Comparison of ENCODE assay signal across 10 mouse cellular contexts in the genomic region with DNA sequence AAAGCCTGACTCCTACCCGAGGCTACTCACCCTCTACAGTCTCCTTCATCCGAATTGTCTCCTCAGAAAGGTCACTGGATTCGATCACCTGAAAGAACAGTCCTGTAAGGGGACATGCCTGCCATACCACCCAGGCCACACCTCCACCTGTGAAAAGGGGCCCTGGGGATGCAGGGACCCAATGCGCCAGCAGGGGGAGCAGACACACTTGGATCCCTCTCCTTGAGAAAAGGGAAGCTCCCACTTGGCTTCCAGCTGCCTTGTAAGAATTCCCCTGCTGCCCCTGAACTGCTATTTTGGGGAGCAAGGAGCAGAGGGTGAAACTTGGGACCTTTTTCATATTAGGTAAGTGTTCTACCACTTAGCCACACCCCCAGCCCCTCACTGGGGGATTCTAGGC. TPM values are rescaled to one million over a fixed set of nuclear protein-coding genes. Genes with fewer than 3 reads are reported as not detected.
DNase-seq lines count a peak whose midpoint lies in the region; ATAC-seq and TF ChIP-seq lines count a peak whose summit lies in the region.
"Had no signal": no experiment of that assay in that cellular context is flagged by ENCODE, and none has a peak within 500 bp of the region (broad histone marks: within the 10 kb centered on the region; RNA-seq: fewer than 3 reads in every experiment).

No protein-coding gene starts in this region.

- WGBS in limb, embryonic 10.5 days = 77% methylated on average over 4 of the region's 4 CpGs
- WGBS in forebrain, embryonic 16.5 days = 87% methylated on average over 4 of the region's 4 CpGs

- H3K27ac ChIP-seq in ES-E14 (ENCODE audit: insufficient read depth, low read depth, low read length, poor library complexity, severe bottlenecking) = no peak overlapping the region; the same call in 1 of the 2 replicates
- no peak overlapping the region for H3K27ac ChIP-seq in limb, embryonic 10.5 days
- no peak overlapping the region for H3K27ac ChIP-seq in forebrain, embryonic 16.5 days (ENCODE audit: low read length)

- H3K4me3 ChIP-seq in ES-E14 (ENCODE audit: insufficient read depth in 1 of 2, low read depth in 1 of 2, low read length in 2 of 2, poor library complexity in 1 of 2, severe bottlenecking in 1 of 2) = no peak overlapping the region
- H3K4me3 ChIP-seq in limb, embryonic 10.5 days = no peak overlapping the region
- H3K4me3 ChIP-seq in forebrain, embryonic 16.5 days (replicated peaks; ENCODE audit: low read length) = no peak overlapping the region
- H3K4me3 ChIP-seq: megakaryocyte, embryonic 14.5 days had no signal

- H3K36me3 ChIP-seq in ES-E14 (ENCODE audit: control insufficient read depth, insufficient read depth, low read length, poor library complexity, severe bottlenecking) = no peaks in the 10 kb centered on the region
- H3K36me3 ChIP-seq in limb, embryonic 10.5 days = peaks cover 98% of the 10 kb centered on the region
- H3K36me3 ChIP-seq in forebrain, embryonic 16.5 days (ENCODE audit: control insufficient read depth, insufficient read depth) = peaks cover 61% of the 10 kb centered on the region

- no peaks in the 10 kb centered on the region for H3K27me3 ChIP-seq in limb, embryonic 10.5 days (ENCODE audit: low read depth, poor library complexity, severe bottlenecking)
- H3K27me3 ChIP-seq in forebrain, embryonic 16.5 days (replicated peaks; ENCODE audit: control insufficient read depth, insufficient read depth, low read length) = no peaks in the 10 kb centered on the region
- H3K27me3 ChIP-seq: megakaryocyte, embryonic 14.5 days had no signal

- H3K9ac ChIP-seq in ES-E14 (ENCODE audit: insufficient read depth, low read depth, low read length, poor library complexity, severe bottlenecking) = no peak overlapping the region
- H3K9ac ChIP-seq in forebrain, embryonic 16.5 days (replicated peaks; ENCODE audit: low read depth, low read length) = no peak overlapping the region

- ATAC-seq in forebrain, embryonic 16.5 days = no peak

- in situ Hi-C loops in ES-E14 (cut with MboI; ENCODE audit: low sequenced_read_pairs in 2 of 2, unreplicated experiment in 2 of 2) = no loop called here

- H3K4me2 ChIP-seq in forebrain, embryonic 16.5 days (ENCODE audit: low read length) = no peak overlapping the region

- peak; percentile 76 for DNase-seq in layer of hippocampus, adult 11-12 months (ENCODE audit: low spot score)
- DNase-seq in layer of hippocampus, postnatal 14 days (ENCODE audit: low spot score in 2 of 2) = no peak
- peak; percentile 65 for DNase-seq in ES-E14 (ENCODE audit: low read depth, low spot score)
- DNase-seq in brain, adult 2 months (ENCODE audit: low read depth, low spot score) = peak; percentile 67
- peak; percentile 30 for DNase-seq in forelimb bud, embryonic 11.5 days (ENCODE audit: low read depth, low spot score)
- peak; percentile 64 for DNase-seq in limb, embryonic 10.5 days (ENCODE audit: low spot score)
- peak; percentile 43 for DNase-seq in retina, postnatal 7 days (ENCODE audit: low read depth, low spot score)

- H3K9me3 ChIP-seq in ES-E14 (ENCODE audit: control insufficient read depth, insufficient read depth, low read depth, low read length) = no peaks in the 10 kb centered on the region
- no peaks in the 10 kb centered on the region for H3K9me3 ChIP-seq in limb, embryonic 10.5 days (replicated peaks)
- no peaks in the 10 kb centered on the region for H3K9me3 ChIP-seq in forebrain, embryonic 16.5 days (ENCODE audit: control insufficient read depth, low read length)
- H3K9me3 ChIP-seq: megakaryocyte, embryonic 14.5 days had no signal

- peaks cover 0 to 3% of the 10 kb centered on the region in 2 experiments; a peak in 2 of 4 replicates for H3K4me1 ChIP-seq in ES-E14 (ENCODE audit: control insufficient read depth in 2 of 2, insufficient read depth in 2 of 2, low read length in 2 of 2, poor library complexity in 1 of 2)
- no peaks in the 10 kb centered on the region for H3K4me1 ChIP-seq in limb, embryonic 10.5 days
- no peaks in the 10 kb centered on the region for H3K4me1 ChIP-seq in forebrain, embryonic 16.5 days (replicated peaks; ENCODE audit: control insufficient read depth, insufficient read depth, low read length)

TF ChIP-seq in ES-E14, 5 proteins besides CTCF, POLR2A, EP300 and RAD21:
- TF ChIP-seq HCFC1 (IDR thresholded peaks at IDR 0.05; ENCODE audit: borderline replicate concordance, insufficient read depth, low read length) (no peak), ZC3H11A (IDR thresholded peaks at IDR 0.05; ENCODE audit: borderline replicate concordance, low read depth, low read length) (no peak), ZNF384 (IDR thresholded peaks at IDR 0.05; ENCODE audit: low read depth, low read length) (no peak), MAFK (IDR thresholded peaks at IDR 0.05; ENCODE audit: insufficient read depth, low read depth, low read length) (no peak), CHD2 (IDR thresholded peaks at IDR 0.05; ENCODE audit: low read depth, low read length) (no peak)

RNA-seq across cellular contexts. Expression of a gene that starts 43.5 kb away (rescaled TPM):
- 10 to 100 TPM; 28.0 to 35.0 TPM for total RNA-seq in layer of hippocampus, postnatal 14 days (2021)
- total RNA-seq in ES-E14 (2012; rRNA removed) = 63.5 and 118 TPM in 2 replicates
- polyA plus RNA-seq in limb, embryonic 10.5 days (2016; fragmentation: Nextera tagmentation; extraction: Ambion mirVana) = 131 and 153 TPM in 2 replicates
- polyA plus RNA-seq in forebrain, embryonic 16.5 days (2015; fragmentation: Nextera tagmentation; extraction: Ambion mirVana) = 83.9 and 96.6 TPM in 2 replicates

RNA-seq across cellular contexts. Expression of a gene that starts 52.2 kb away (rescaled TPM):
- 100 to 1,000 TPM; 102 to 103 TPM for total RNA-seq in layer of hippocampus, postnatal 14 days (2021)
- 7.9 and 10.5 TPM in 2 replicates for total RNA-seq in ES-E14 (2012; rRNA removed)
- polyA plus RNA-seq in limb, embryonic 10.5 days (2016; fragmentation: Nextera tagmentation; extraction: Ambion mirVana) = 5.9 and 7.1 TPM in 2 replicates
- 16.2 and 16.6 TPM in 2 replicates for polyA plus RNA-seq in forebrain, embryonic 16.5 days (2015; fragmentation: Nextera tagmentation; extraction: Ambion mirVana)

RNA-seq across cellular contexts. Expression of a gene that starts 59.9 kb away (rescaled TPM):
- 1 to 10 TPM; 6.3 to 7.2 TPM for total RNA-seq in layer of hippocampus, postnatal 14 days (2021)
- total RNA-seq in ES-E14 (2012; rRNA removed) = 0.16 and 0.18 TPM in 2 replicates
- 0.06 and 0.08 TPM in 2 replicates for polyA plus RNA-seq in limb, embryonic 10.5 days (2016; fragmentation: Nextera tagmentation; extraction: Ambion mirVana)
- polyA plus RNA-seq in forebrain, embryonic 16.5 days (2015; fragmentation: Nextera tagmentation; extraction: Ambion mirVana) = 0.41 and 0.86 TPM in 2 replicates
- total RNA-seq: gastrocnemius, postnatal 36 days had no signal

Comparison
In these comparisons a context has a peak if more than half of its experiments do, and no peak if none do; other contexts are left out.
1. DNase-seq: peak in layer of hippocampus, adult 11-12 months (single experiment), ES-E14 (single experiment), brain, adult 2 months (single experiment), forelimb bud, embryonic 11.5 days (single experiment), limb, embryonic 10.5 days (single experiment) and retina, postnatal 7 days (single experiment); none in layer of hippocampus, postnatal 14 days (0 of 2).